Mouse (Mus musculus) liver, adult 2 months (tissue): ENCODE results near the gene Gm44965. TPM values are rescaled to one million over a fixed set of nuclear protein-coding genes. Genes with fewer than 3 reads are reported as not detected.

Experiments used
- DNase-seq: peaks from one replicate; pipeline ENCODE4 v3.0.0-alpha.2; 2011; ENCODE audit warnings: low read depth, low spot score; ENCODE audit errors: extremely low read depth
- H3K27ac ChIP-seq: fragments of 200-500 bp; replicated peaks from 2 replicates; pipeline ENCODE4 v1.5.1; 2012; ENCODE audit warnings: low read depth, mild to moderate bottlenecking, control low read depth, inconsistent platforms, low read length; ENCODE audit not compliant: insufficient read depth
- H3K27me3 ChIP-seq: fragments of 200-500 bp; 2 replicates; pipeline ENCODE4 v1.6.1; 2012; ENCODE audit warnings: mild to moderate bottlenecking, moderate library complexity, low read length, inconsistent platforms; ENCODE audit not compliant: control insufficient read depth, insufficient read depth
- H3K36me3 ChIP-seq: fragments of 200-500 bp; 2 replicates; pipeline ENCODE4 v1.6.1; 2012; ENCODE audit warnings: low read length, inconsistent platforms; ENCODE audit not compliant: control insufficient read depth, insufficient read depth
- H3K4me1 ChIP-seq: fragments of 200-500 bp; 2 replicates; pipeline ENCODE4 v1.6.1; 2011; ENCODE audit warnings: low read length; ENCODE audit not compliant: control insufficient read depth, insufficient read depth
- H3K4me3 ChIP-seq: fragments of 200-500 bp; 2 replicates; pipeline ENCODE4 v1.5.1; 2011; ENCODE audit warnings: low read depth, mild to moderate bottlenecking, control low read depth, low read length, moderate library complexity; ENCODE audit not compliant: insufficient read depth
- H3K79me2 ChIP-seq: fragments of 200-500 bp; 2 replicates; pipeline ENCODE4 v1.6.1; 2012; ENCODE audit warnings: inconsistent platforms, mild to moderate bottlenecking, low read length, moderate library complexity; ENCODE audit not compliant: control insufficient read depth, insufficient read depth
- H3K9ac ChIP-seq: fragments of 200-500 bp; 2 replicates; pipeline ENCODE4 v1.6.1; 2012; ENCODE audit warnings: low read depth, mild to moderate bottlenecking, control low read depth, inconsistent platforms, low read length
- CTCF ChIP-seq: fragments of 200-500 bp; IDR thresholded peaks from 2 replicates; pipeline ENCODE4 v1.5.1; 2011; ENCODE audit warnings: low read depth, low read length, control low read depth
- POLR2A ChIP-seq: fragments of 200-500 bp; IDR thresholded peaks from 2 replicates; pipeline ENCODE4 v1.6.1; 2011; ENCODE audit warnings: low read length, control low read depth; ENCODE audit not compliant: insufficient read depth; ENCODE audit errors: extremely low read depth
- WGBS: fragments of 180-500 bp; shearing (Covaris S2); methylation state at CpG from one replicate; pipeline ENCODE4 v1.1.7; 2018; 5-methylcytosine and 5-hydroxymethylcytosine counted together
- polyA plus RNA-seq: library from polyadenylated mRNA; depleted of rRNA; stranded (reverse); fragments of >200 nt; gene quantifications from 2 replicates; pipeline ENCODE4 v1.2.3, GENCODE M21; 2012
- total RNA-seq: library from RNA; depleted of rRNA; stranded (reverse); fragments of >200 nt; gene quantifications from 2 replicates; pipeline ENCODE4 v1.2.3, GENCODE M21; 2014

The Gm44965 gene
- total and polyA plus RNA-seq, 2 experiments, result not detected

GRCm38 (mm10) chr6:48648779-48649178 lies 55.0 kb downstream of the Gm44965 start:
- H3K4me3 ChIP-seq, result no peak overlapping the region
- DNase-seq, result peak; percentile 27
- 66% methylated on average over 4 of the region's 4 CpGs for WGBS
- no peak overlapping the region for H3K27ac ChIP-seq
- no peaks in the 10 kb centered on the region for H3K27me3 ChIP-seq
- no peaks in the 10 kb centered on the region for H3K36me3 ChIP-seq
- H3K9ac ChIP-seq, result no peak overlapping the region
- no peaks in the 10 kb centered on the region; the same call in 1 of the 2 replicates for H3K79me2 ChIP-seq
- H3K4me1 ChIP-seq, result no peaks in the 10 kb centered on the region; the same call in 1 of the 2 replicates
- no peak for TF ChIP-seq CTCF
- TF ChIP-seq POLR2A, result no peak

- Histone ChIP-seq H3K4me1 (no peaks in the 10 kb centered on the region; the same call in 1 of the 2 replicates), H3K36me3 (no peaks in the 10 kb centered on the region), H3K27ac (no peak overlapping the region), H3K9ac (no peak overlapping the region), H3K4me3 (no peak overlapping the region), H3K27me3 (no peaks in the 10 kb centered on the region), H3K79me2 (no peaks in the 10 kb centered on the region; the same call in 1 of the 2 replicates)
- peak; percentile 29 for DNase-seq
- 92% methylated on average over 9 of the region's 9 CpGs for WGBS
- no peak for TF ChIP-seq CTCF
- TF ChIP-seq POLR2A, result no peak
Observed at GRCm38 (mm10) chr6:48650041-48650440, 56.3 kb downstream of the Gm44965 start.

GRCm38 (mm10) chr6:48658721-48659120 lies 65.0 kb downstream of the Gm44965 start:
- no peak overlapping the region for H3K4me3 ChIP-seq
- H3K27ac ChIP-seq, result no peak overlapping the region
- 85% methylated on average over 5 of the region's 5 CpGs for WGBS
- no peaks in the 10 kb centered on the region for H3K79me2 ChIP-seq
- H3K4me1 ChIP-seq, result no peaks in the 10 kb centered on the region
- DNase-seq, result no peak
- H3K27me3 ChIP-seq, result no peaks in the 10 kb centered on the region
- no peak for TF ChIP-seq CTCF
- no peak for TF ChIP-seq POLR2A
- no peak overlapping the region for H3K9ac ChIP-seq
- no peaks in the 10 kb centered on the region for H3K36me3 ChIP-seq

DNA sequence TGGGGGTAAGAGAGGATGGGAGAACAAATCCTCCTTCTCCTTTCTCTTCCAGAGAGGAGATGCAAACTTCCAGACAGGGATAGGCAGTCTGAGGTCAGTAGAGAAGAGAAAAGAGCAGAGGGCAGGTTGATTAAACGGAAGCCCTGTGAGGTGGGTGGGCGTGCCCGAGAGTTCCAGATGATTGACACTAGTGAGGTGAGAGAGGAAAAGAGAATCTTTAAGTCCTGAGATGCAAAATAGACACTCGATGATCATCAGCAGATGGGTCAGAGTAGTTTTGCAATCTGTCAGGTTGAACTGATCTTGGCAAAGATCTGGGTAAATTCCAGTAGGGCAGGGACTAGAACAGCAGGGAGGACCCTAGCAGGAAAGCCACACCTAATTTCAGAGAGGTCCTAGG lies 71.0 kb downstream of the Gm44965 start:
- H3K4me3 ChIP-seq, result no peak overlapping the region
- 39% methylated on average over 4 of the region's 4 CpGs for WGBS
- no peaks in the 10 kb centered on the region for H3K27me3 ChIP-seq
- H3K4me1 ChIP-seq, result peaks cover 17% of the 10 kb centered on the region
- H3K79me2 ChIP-seq, result no peaks in the 10 kb centered on the region
- DNase-seq, result peak; percentile 79
- H3K9ac ChIP-seq, result no peak overlapping the region
- H3K36me3 ChIP-seq, result no peaks in the 10 kb centered on the region
- TF ChIP-seq POLR2A (no peak), CTCF (no peak)
- no peak overlapping the region; the same call in 1 of the 2 replicates for H3K27ac ChIP-seq

- WGBS, result 73% methylated on average over 9 of the region's 9 CpGs
- no peaks in the 10 kb centered on the region for H3K79me2 ChIP-seq
- DNase-seq, result peak; percentile 66
- H3K27ac ChIP-seq, result peak overlapping the region; percentile 51; the same call in 1 of the 2 replicates
- H3K9ac ChIP-seq, result no peak overlapping the region
- H3K4me1 ChIP-seq, result peaks cover 17% of the 10 kb centered on the region
- no peak overlapping the region for H3K4me3 ChIP-seq
- TF ChIP-seq POLR2A, result no peak
- no peaks in the 10 kb centered on the region for H3K27me3 ChIP-seq
- no peaks in the 10 kb centered on the region for H3K36me3 ChIP-seq
Observed at GRCm38 (mm10) chr6:48665471-48665870, 71.7 kb downstream of the Gm44965 start.

DNA sequence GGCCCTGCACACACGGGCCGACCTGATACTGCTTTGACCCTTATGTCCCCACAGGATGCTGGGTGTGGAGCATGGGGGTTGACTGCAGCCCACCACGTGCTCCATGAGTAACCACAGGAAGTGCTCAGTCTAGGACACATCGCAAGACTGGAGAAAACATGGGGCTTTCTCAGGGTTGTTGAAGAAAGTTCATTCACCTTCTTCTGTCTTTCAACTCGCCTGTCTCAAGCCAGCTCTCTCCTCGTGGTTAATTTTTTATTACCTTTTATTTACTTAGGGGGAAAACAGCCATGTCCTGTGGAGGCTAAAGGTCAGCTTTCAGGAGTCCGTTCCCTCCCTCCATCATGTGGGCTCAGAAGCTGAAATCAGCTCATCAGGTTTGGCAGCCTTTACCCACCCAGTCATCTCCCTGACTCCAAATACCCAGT lies 72.4 kb downstream of the Gm44965 start:
- no peaks in the 10 kb centered on the region for H3K27me3 ChIP-seq
- no peak overlapping the region for H3K9ac ChIP-seq
- WGBS, result 6% methylated on average over 7 of the region's 7 CpGs
- TF ChIP-seq POLR2A (no peak), CTCF (no peak)
- peak overlapping the region; percentile 80 for H3K27ac ChIP-seq
- DNase-seq, result peak; percentile 97
- no peaks in the 10 kb centered on the region for H3K36me3 ChIP-seq
- no peak overlapping the region for H3K4me3 ChIP-seq
- peaks cover 17% of the 10 kb centered on the region for H3K4me1 ChIP-seq
- no peaks in the 10 kb centered on the region for H3K79me2 ChIP-seq
